Mouse (Mus musculus) liver, embryonic 14.5 days (tissue): ENCODE results near the gene Gfod2. TPM values are rescaled to one million over a fixed set of nuclear protein-coding genes. Genes with fewer than 3 reads are reported as not detected.

Experiments
- ATAC-seq: fragments of 200-750 bp; cut with Nextera tagmentation; 2 replicates; pipeline ENCODE4 v1.8.0; 2017; ENCODE audit warnings: moderate number of reproducible peaks, mild to moderate bottlenecking, moderate library complexity; ENCODE audit not compliant: insufficient read depth
- DNase-seq, 3 experiments: peaks; one replicate each; pipeline ENCODE4 v3.0.0-alpha.2; 2012 to 2013; ENCODE audit warnings: low read depth in 3 of 3, low spot score in 3 of 3
- H3K27ac ChIP-seq: fragments of 300-500 bp; sonication (generic); 2 replicates; pipeline ENCODE4 v1.5.1; 2014; ENCODE audit warnings: moderate library complexity, mild to moderate bottlenecking, control low read depth, inconsistent platforms
- H3K27me3 ChIP-seq: fragments of 300-500 bp; sonication (generic); 2 replicates; pipeline ENCODE4 v1.6.1; 2014; ENCODE audit warnings: mild to moderate bottlenecking, low read length, moderate library complexity; ENCODE audit not compliant: control insufficient read depth, insufficient read depth
- H3K36me3 ChIP-seq: fragments of 300-500 bp; sonication (generic); replicated peaks from 2 replicates; pipeline ENCODE4 v1.6.1; 2014; ENCODE audit warnings: low read depth; ENCODE audit not compliant: control insufficient read depth, insufficient read depth
- H3K4me1 ChIP-seq, 2 experiments: fragments of 200-500 bp in 1 of 2; fragments of 300-500 bp in 1 of 2; sonication (generic) in 1 of 2; replicated peaks; 2 replicates each; pipeline ENCODE4 v1.6.1; 2012 to 2014; ENCODE audit warnings: antibody characterized with exemption in 1 of 2, inconsistent platforms in 1 of 2, low read length in 1 of 2; ENCODE audit not compliant: control insufficient read depth in 2 of 2, insufficient read depth in 2 of 2
- H3K4me2 ChIP-seq: fragments of 300-500 bp; sonication (generic); 2 replicates; pipeline ENCODE4 v1.6.1; 2014; ENCODE audit warnings: low read depth, mild to moderate bottlenecking, control low read depth, moderate library complexity
- H3K4me3 ChIP-seq, 2 experiments: fragments of 200-500 bp in 1 of 2; fragments of 300-500 bp in 1 of 2; sonication (generic) in 1 of 2; 2 replicates each; pipeline ENCODE4 v1.5.1; 2012 to 2014; ENCODE audit warnings: low read depth in 2 of 2, low read length in 2 of 2, mild to moderate bottlenecking in 2 of 2, control low read depth in 1 of 2, inconsistent platforms in 1 of 2, moderate library complexity in 1 of 2; ENCODE audit not compliant: insufficient read depth in 1 of 2
- H3K9ac ChIP-seq: fragments of 300-500 bp; sonication (generic); replicated peaks from 2 replicates; pipeline ENCODE4 v1.6.1; 2014; ENCODE audit warnings: mild to moderate bottlenecking, control low read depth, moderate library complexity
- H3K9me3 ChIP-seq: fragments of 300-500 bp; sonication (generic); 2 replicates; pipeline ENCODE4 v1.6.1; 2016; ENCODE audit warnings: low read length, mixed read lengths; ENCODE audit not compliant: control insufficient read depth
- CTCF ChIP-seq: IDR thresholded peaks from 2 replicates; pipeline ENCODE4 v1.5.1; 2016; ENCODE audit warnings: antibody characterized with exemption, low read depth, control low read depth
- EP300 ChIP-seq: IDR thresholded peaks from 2 replicates; pipeline ENCODE4 v1.6.1; 2016; ENCODE audit warnings: antibody characterized with exemption, low read depth
- WGBS: fragments of 180-500 bp; shearing (Covaris S2); extraction: QIAGEN DNeasy Blood & Tissue Kit; methylation state at CpG from one replicate; pipeline ENCODE4 v1.1.7; 2014; ENCODE audit not compliant: insufficient replicate concordance; 5-methylcytosine and 5-hydroxymethylcytosine counted together
- polyA plus RNA-seq, 2 experiments: library from polyadenylated mRNA; depleted of rRNA in 1 of 2; stranded (reverse) in 1 of 2; unstranded in 1 of 2; fragments of >200 nt; fragmentation: Nextera tagmentation in 1 of 2; extraction: Ambion mirVana in 1 of 2; gene quantifications; 2 replicates each; pipeline versions ENCODE4 v1.2.1 to v1.2.3; 2012 to 2014

Gene Gfod2
- polyA plus RNA-seq, 2 experiments: 0.84 to 1.1 TPM

DNA sequence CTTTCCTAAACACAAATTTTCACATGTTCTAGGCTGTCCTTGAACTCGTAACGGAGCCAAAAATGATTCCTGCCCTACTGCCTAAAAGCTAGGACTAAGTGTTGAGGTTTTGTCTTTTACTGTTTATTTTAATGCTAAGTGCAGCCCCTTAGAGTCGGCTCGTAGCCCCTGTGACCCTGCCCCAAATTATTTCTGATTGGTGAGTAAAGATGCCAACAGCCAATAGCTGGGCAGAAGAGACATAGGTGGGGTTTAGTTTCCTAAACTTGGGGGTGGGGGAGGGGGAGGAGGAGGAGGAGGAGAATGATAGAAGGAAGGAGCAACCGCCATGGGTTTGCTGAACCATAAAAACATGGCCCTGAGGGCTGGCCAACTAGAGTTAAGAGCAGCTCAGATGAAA is 32.7 kb downstream of the Gfod2 start:
- ATAC-seq: no peak
- H3K27ac ChIP-seq: no peak overlapping the region
- H3K27me3 ChIP-seq: no peaks in the 10 kb centered on the region
- H3K9me3 ChIP-seq: no peaks in the 10 kb centered on the region
- H3K9ac ChIP-seq: no peak overlapping the region
- no peaks in the 10 kb centered on the region for H3K4me1 ChIP-seq
- H3K36me3 ChIP-seq: no peaks in the 10 kb centered on the region
- DNase-seq: no peak
- TF ChIP-seq CTCF: no peak
- no peak for TF ChIP-seq EP300
- H3K4me3 ChIP-seq: no peak overlapping the region
- H3K4me2 ChIP-seq: no peak overlapping the region
- WGBS: 62% methylated on average over 5 of the region's 5 CpGs

DNA sequence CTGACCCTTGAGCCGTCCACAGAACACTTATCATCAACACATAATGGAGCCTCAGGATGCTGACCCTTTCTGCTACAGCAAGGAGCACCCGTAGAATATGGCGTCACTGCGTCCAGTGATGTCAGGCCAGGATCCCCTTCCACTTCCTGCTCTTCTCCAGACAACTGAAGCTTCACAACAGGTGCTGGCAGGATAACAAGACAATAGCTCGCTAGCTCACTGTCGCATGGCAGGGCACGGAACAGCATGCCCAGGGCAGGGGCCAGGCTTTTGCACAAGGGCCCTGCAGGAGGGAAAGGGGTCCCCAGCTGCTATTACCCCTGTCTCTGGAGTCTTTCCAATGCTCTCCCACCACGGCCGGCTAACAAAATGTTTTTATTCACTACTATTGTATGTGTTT is 35.6 kb downstream of the Gfod2 start:
- WGBS: 79% methylated on average over 9 of the region's 9 CpGs
- Histone ChIP-seq H3K4me2 (no peak overlapping the region), H3K27ac (no peak overlapping the region), H3K4me1 (no peaks in the 10 kb centered on the region), H3K27me3 (no peaks in the 10 kb centered on the region), H3K9me3 (no peaks in the 10 kb centered on the region), H3K4me3 (no peak overlapping the region), H3K36me3 (no peaks in the 10 kb centered on the region), H3K9ac (no peak overlapping the region)
- no peak for DNase-seq
- no peak for ATAC-seq
- TF ChIP-seq CTCF (no peak), EP300 (no peak)

DNA sequence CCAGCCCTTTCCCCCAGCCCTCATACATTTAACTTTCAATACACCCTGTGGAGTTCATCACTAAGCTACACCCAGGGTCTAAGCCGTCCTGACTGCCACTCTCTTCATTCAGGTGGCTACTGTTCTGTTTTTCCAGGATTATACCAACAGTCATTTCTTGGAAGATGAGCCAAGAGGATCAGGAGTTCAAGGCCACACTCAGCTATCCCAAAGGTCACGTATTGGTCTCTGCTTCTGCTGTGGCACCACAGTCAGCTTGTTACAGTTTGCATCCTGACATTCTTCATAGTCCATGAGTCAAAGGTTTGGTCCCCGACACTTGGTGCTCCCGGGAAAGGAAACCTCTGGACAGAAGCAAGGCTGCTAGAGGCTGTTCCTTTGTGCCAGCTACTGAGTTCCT is 38.8 kb downstream of the Gfod2 start:
- ATAC-seq: no peak
- Histone ChIP-seq H3K9ac (no peak overlapping the region), H3K4me3 (no peak overlapping the region), H3K9me3 (no peaks in the 10 kb centered on the region), H3K27ac (no peak overlapping the region), H3K36me3 (no peaks in the 10 kb centered on the region), H3K4me2 (no peak overlapping the region), H3K27me3 (no peaks in the 10 kb centered on the region), H3K4me1 (no peaks in the 10 kb centered on the region)
- WGBS: 64% methylated on average over 4 of the region's 4 CpGs
- no peak for TF ChIP-seq CTCF
- no peak for TF ChIP-seq EP300
- no peak for DNase-seq

DNA sequence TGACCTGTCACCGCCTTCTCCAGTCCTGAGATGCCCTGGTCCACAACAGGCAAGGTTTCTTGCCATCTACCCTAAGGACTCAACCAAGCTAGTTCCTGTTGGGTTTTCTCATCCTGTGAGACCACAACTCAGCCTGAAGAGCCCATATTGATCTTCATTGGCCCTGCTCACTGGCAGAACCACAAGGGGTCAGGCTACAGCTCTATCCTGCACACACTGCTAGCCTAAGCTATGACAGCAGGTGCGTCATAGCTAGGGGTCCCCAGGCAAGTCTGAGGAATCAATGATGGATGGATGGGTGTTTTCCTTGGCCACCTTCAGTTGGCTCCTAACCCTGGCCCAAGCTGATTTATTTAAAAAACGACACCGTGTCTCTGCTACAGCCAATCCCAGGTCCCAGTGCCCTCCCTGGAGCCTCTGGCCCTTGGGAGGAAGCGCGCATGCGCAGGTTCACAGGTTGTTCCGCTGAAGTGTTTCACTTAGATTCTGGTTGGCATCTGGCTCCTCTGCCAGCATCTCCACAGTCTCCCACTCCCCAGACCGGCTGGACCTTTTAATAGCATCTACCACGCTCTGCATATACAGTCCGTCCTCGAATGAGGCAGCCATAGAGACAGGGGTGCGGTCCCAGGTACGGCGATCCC is 42.0 kb downstream of the Gfod2 start:
- no peak overlapping the region for H3K4me2 ChIP-seq
- DNase-seq: no peak
- H3K36me3 ChIP-seq: no peaks in the 10 kb centered on the region
- H3K27ac ChIP-seq: no peak overlapping the region
- no peak for ATAC-seq
- no peaks in the 10 kb centered on the region for H3K9me3 ChIP-seq
- no peak for TF ChIP-seq EP300
- peak; percentile 46 for TF ChIP-seq CTCF
- WGBS: 82% methylated on average over 15 of the region's 15 CpGs
- no peaks in the 10 kb centered on the region for H3K27me3 ChIP-seq
- H3K4me1 ChIP-seq: no peaks in the 10 kb centered on the region
- H3K9ac ChIP-seq: no peak overlapping the region
- no peak overlapping the region for H3K4me3 ChIP-seq

DNA sequence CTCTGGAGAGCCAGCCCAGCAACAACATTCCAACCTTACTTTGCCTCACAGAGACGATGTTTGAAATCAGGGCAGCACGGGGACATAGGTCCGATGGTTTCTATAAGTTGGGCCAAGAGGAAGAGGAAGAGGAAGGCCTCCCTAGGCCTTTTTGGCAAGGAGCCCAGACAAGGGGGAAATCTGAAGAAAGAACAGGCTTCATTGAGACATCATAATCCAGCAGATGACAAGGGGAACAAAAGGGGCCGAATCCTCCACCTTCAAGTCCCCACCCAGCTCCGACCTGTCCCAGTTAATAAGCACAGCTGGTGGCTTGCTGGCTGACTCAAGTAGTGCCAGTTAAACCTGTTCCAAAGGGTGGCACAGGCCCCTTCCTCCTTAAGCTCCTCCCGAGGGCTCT is 43.4 kb downstream of the Gfod2 start:
- Histone ChIP-seq H3K27me3 (no peaks in the 10 kb centered on the region), H3K4me1 (no peaks in the 10 kb centered on the region), H3K4me3 (no peak overlapping the region), H3K27ac (no peak overlapping the region), H3K4me2 (no peak overlapping the region), H3K9ac (no peak overlapping the region), H3K9me3 (no peaks in the 10 kb centered on the region), H3K36me3 (no peaks in the 10 kb centered on the region)
- ATAC-seq (no peak), DNase-seq (no peak)
- no peak for TF ChIP-seq EP300
- no peak for TF ChIP-seq CTCF
- WGBS: 54% methylated on average over 6 of the region's 6 CpGs
